Comparison of ENCODE assay signal across 17 mouse cellular contexts in the genomic region with DNA sequence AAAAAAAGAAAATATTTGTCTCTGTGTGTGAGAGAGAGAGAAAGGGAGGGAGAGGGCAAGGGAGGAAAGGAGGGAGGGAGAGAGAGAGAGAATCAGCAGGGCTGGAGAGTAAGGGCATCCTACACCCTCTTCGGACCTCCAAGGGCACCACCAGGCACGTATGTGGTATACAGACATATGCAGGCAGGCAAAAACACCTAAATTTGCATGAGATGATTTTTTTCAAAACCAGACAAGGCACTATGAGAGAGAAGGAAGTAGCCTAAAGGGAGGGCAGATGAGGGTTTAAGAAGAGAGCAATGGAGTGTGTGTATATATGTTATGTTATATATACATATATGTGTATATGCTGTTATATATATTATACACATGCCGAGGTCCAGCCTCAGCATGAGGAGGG.
"Had no signal": no experiment of that assay in that cellular context is flagged by ENCODE, and none has a peak within 500 bp of the region (broad histone marks: within the 10 kb centered on the region; RNA-seq: fewer than 3 reads in every experiment).

No protein-coding gene starts in this region.

- H3K36me3 ChIP-seq: liver, embryonic 15.5 days; lung, embryonic 15.5 days; midbrain, embryonic 13.5 days; midbrain, embryonic 15.5 days; neural tube, embryonic 12.5 days had no signal

- H3K27ac ChIP-seq: liver, embryonic 15.5 days; lung, embryonic 15.5 days; macrophage; midbrain, embryonic 13.5 days; midbrain, embryonic 15.5 days; neural tube, embryonic 12.5 days had no signal

- ATAC-seq: liver, postnatal 0 days; lung, postnatal 0 days; midbrain, embryonic 13.5 days; midbrain, embryonic 15.5 days had no signal

- H3K4me2 ChIP-seq: liver, embryonic 15.5 days; lung, embryonic 15.5 days; midbrain, embryonic 11.5 days; midbrain, embryonic 13.5 days; midbrain, embryonic 15.5 days; neural tube, embryonic 12.5 days had no signal

- H3K4me1 ChIP-seq: megakaryocyte, embryonic 14.5 days; midbrain, embryonic 13.5 days; midbrain, embryonic 15.5 days had no signal

- H3K9me3 ChIP-seq: liver, embryonic 15.5 days; lung, embryonic 15.5 days; midbrain, embryonic 13.5 days; midbrain, embryonic 15.5 days; neural tube, embryonic 12.5 days had no signal

- H3K9ac ChIP-seq: liver, embryonic 15.5 days; liver, postnatal 0 days; lung, embryonic 15.5 days; midbrain, embryonic 13.5 days; midbrain, embryonic 15.5 days; neural tube, embryonic 12.5 days had no signal

- H3K27me3 ChIP-seq: liver, embryonic 15.5 days; lung, embryonic 15.5 days; megakaryocyte, embryonic 14.5 days; midbrain, embryonic 13.5 days; midbrain, embryonic 15.5 days; neural tube, embryonic 12.5 days had no signal

- DNase-seq: liver, postnatal 0 days; lung, adult 2 months; lung, postnatal 14 days; lung, postnatal 36 days; right cerebral cortex, postnatal 14 days; thymus, adult 18-20 months; thymus, postnatal 14 days; thymus, postnatal 36 days had no signal

- H3K4me3 ChIP-seq: liver, embryonic 15.5 days; lung, embryonic 15.5 days; megakaryocyte, embryonic 14.5 days; midbrain, embryonic 13.5 days; midbrain, embryonic 15.5 days; neural tube, embryonic 12.5 days had no signal
